Mouse (Mus musculus) limb, embryonic 15.5 days (tissue): ENCODE measurements around the gene Ptpn14. TPM values are rescaled to one million over a fixed set of nuclear protein-coding genes. Genes with fewer than 3 reads are reported as not detected.

Experiments used
- ATAC-seq: fragments of 200-750 bp; cut with Nextera tagmentation; 2 replicates; pipeline ENCODE4 v1.8.0; 2017; ENCODE audit warnings: low read depth, moderate TSS enrichment; ENCODE audit not compliant: insufficient number of reproducible peaks, low FRiP score, low TSS enrichment
- H3K27ac ChIP-seq: fragments of 300-500 bp; sonication (generic); 2 replicates; pipeline ENCODE4 v1.5.1; 2015; ENCODE audit warnings: moderate library complexity, mild to moderate bottlenecking, inconsistent platforms
- H3K27me3 ChIP-seq: fragments of 300-500 bp; sonication (generic); 2 replicates; pipeline ENCODE4 v1.6.1; 2015; ENCODE audit warnings: inconsistent platforms
- H3K36me3 ChIP-seq: fragments of 300-500 bp; sonication (generic); 2 replicates; pipeline ENCODE4 v1.6.1; 2015; ENCODE audit warnings: inconsistent platforms
- H3K4me1 ChIP-seq: fragments of 300-500 bp; sonication (generic); 2 replicates; pipeline ENCODE4 v1.6.1; 2015; ENCODE audit warnings: inconsistent platforms
- H3K4me2 ChIP-seq: fragments of 300-500 bp; sonication (generic); 2 replicates; pipeline ENCODE4 v1.6.1; 2015; ENCODE audit warnings: mild to moderate bottlenecking, inconsistent platforms
- H3K4me3 ChIP-seq: fragments of 300-500 bp; sonication (generic); 2 replicates; pipeline ENCODE4 v1.5.1; 2015; ENCODE audit warnings: mild to moderate bottlenecking, inconsistent platforms
- H3K9ac ChIP-seq: fragments of 300-500 bp; sonication (generic); 2 replicates; pipeline ENCODE4 v1.6.1; 2015; ENCODE audit warnings: inconsistent platforms
- H3K9me3 ChIP-seq: fragments of 300-500 bp; sonication (generic); 2 replicates; pipeline ENCODE4 v1.6.1; 2016; ENCODE audit warnings: inconsistent platforms
- WGBS: fragments of 180-500 bp; shearing (Covaris S2); methylation state at CpG from one replicate; pipeline ENCODE4 v1.1.7; 2015; 5-methylcytosine and 5-hydroxymethylcytosine counted together
- polyA plus RNA-seq: library from polyadenylated mRNA; unstranded; fragments of >200 nt; fragmentation: Nextera tagmentation; extraction: Ambion mirVana; gene quantifications from 2 replicates; pipeline ENCODE4 v1.2.1, GENCODE M21; 2015

The Ptpn14 gene
- polyA plus RNA-seq, 1 experiment from 2014 or later, result 11.8 TPM

- Histone ChIP-seq H3K4me1 (peaks cover 9% of the 10 kb centered on the region), H3K36me3 (peaks cover 29% of the 10 kb centered on the region), H3K9me3 (no peaks in the 10 kb centered on the region), H3K9ac (no peak overlapping the region), H3K27ac (no peak overlapping the region), H3K27me3 (no peaks in the 10 kb centered on the region), H3K4me3 (no peak overlapping the region), H3K4me2 (no peak overlapping the region)
- WGBS, result 36% methylated on average over 7 of the region's 7 CpGs
- 0 out of 2 replicates have a peak, but pooled peaks have one; percentile 53 for ATAC-seq
These were observed 159.4 kb downstream of the Ptpn14 start for GRCm38 (mm10) chr1:189887518-189887917.

- WGBS, result 75% methylated on average over 10 of the region's 10 CpGs
- 0 out of 2 replicates have a peak, but pooled peaks cover under 1% of the 10 kb centered on the region for H3K4me1 ChIP-seq
- H3K9me3 ChIP-seq, result no peaks in the 10 kb centered on the region
- no peaks in the 10 kb centered on the region for H3K27me3 ChIP-seq
- H3K36me3 ChIP-seq, result peaks cover 40% of the 10 kb centered on the region
- H3K4me3 ChIP-seq, result no peak overlapping the region
- no peak overlapping the region for H3K9ac ChIP-seq
- ATAC-seq, result no peak
- H3K27ac ChIP-seq, result no peak overlapping the region
- no peak overlapping the region for H3K4me2 ChIP-seq
These were observed 160.7 kb downstream of the Ptpn14 start for GRCm38 (mm10) chr1:189888749-189889148.

GRCm38 (mm10) chr1:189894191-189894590 lies 166.1 kb downstream of the Ptpn14 start:
- no peak overlapping the region for H3K27ac ChIP-seq
- H3K36me3 ChIP-seq, result peaks cover 49% of the 10 kb centered on the region

GRCm38 (mm10) chr1:189897861-189898260 lies 169.8 kb downstream of the Ptpn14 start:
- Histone ChIP-seq H3K9ac (no peak overlapping the region), H3K4me3 (no peak overlapping the region), H3K27ac (no peak overlapping the region), H3K27me3 (no peaks in the 10 kb centered on the region), H3K4me2 (no peak overlapping the region), H3K36me3 (peaks cover 44% of the 10 kb centered on the region), H3K4me1 (no peaks in the 10 kb centered on the region), H3K9me3 (no peaks in the 10 kb centered on the region)
- WGBS, result 83% methylated on average over 9 of the region's 9 CpGs
- ATAC-seq, result no peak

More at GRCm38 (mm10) chr1:189894191-189894590, 166.1 kb downstream of the Ptpn14 start:
- ATAC-seq, result no peak
- no peak overlapping the region for H3K9ac ChIP-seq
- 90% methylated on average over 9 of the region's 9 CpGs for WGBS
- H3K4me2 ChIP-seq, result no peak overlapping the region
- H3K27me3 ChIP-seq, result no peaks in the 10 kb centered on the region
- no peak overlapping the region for H3K4me3 ChIP-seq
- no peaks in the 10 kb centered on the region for H3K4me1 ChIP-seq
- no peaks in the 10 kb centered on the region for H3K9me3 ChIP-seq

GRCm38 (mm10) chr1:189898708-189899107 lies 170.6 kb downstream of the Ptpn14 start:
- ATAC-seq, result no peak
- H3K36me3 ChIP-seq, result peaks cover 37% of the 10 kb centered on the region
- no peak overlapping the region for H3K4me2 ChIP-seq
- no peaks in the 10 kb centered on the region for H3K9me3 ChIP-seq
- no peaks in the 10 kb centered on the region for H3K27me3 ChIP-seq
- H3K27ac ChIP-seq, result no peak overlapping the region
- peaks cover 3% of the 10 kb centered on the region for H3K4me1 ChIP-seq
- H3K4me3 ChIP-seq, result no peak overlapping the region
- no peak overlapping the region for H3K9ac ChIP-seq
- 72% methylated on average over 13 of the region's 13 CpGs for WGBS

- Histone ChIP-seq H3K4me2 (no peak overlapping the region), H3K27me3 (no peaks in the 10 kb centered on the region), H3K9ac (no peak overlapping the region), H3K4me1 (peaks cover 3% of the 10 kb centered on the region), H3K9me3 (no peaks in the 10 kb centered on the region), H3K4me3 (no peak overlapping the region), H3K27ac (no peak overlapping the region), H3K36me3 (peaks cover 30% of the 10 kb centered on the region)
- WGBS, result 83% methylated on average over 6 of the region's 6 CpGs
- no peak for ATAC-seq
These were observed 171.5 kb downstream of the Ptpn14 start for GRCm38 (mm10) chr1:189899526-189899925.

GRCm38 (mm10) chr1:189902413-189902812 lies 174.3 kb downstream of the Ptpn14 start:
- Histone ChIP-seq H3K27ac (no peak overlapping the region), H3K9me3 (no peaks in the 10 kb centered on the region), H3K9ac (no peak overlapping the region), H3K4me2 (no peak overlapping the region), H3K36me3 (peaks cover 15% of the 10 kb centered on the region), H3K27me3 (no peaks in the 10 kb centered on the region), H3K4me3 (no peak overlapping the region), H3K4me1 (peaks cover 3% of the 10 kb centered on the region)
- no peak for ATAC-seq
- 69% methylated on average over 9 of the region's 9 CpGs for WGBS

GRCm38 (mm10) chr1:189903169-189903568 lies 175.1 kb downstream of the Ptpn14 start:
- Histone ChIP-seq H3K27ac (no peak overlapping the region), H3K9me3 (no peaks in the 10 kb centered on the region), H3K9ac (no peak overlapping the region), H3K4me3 (no peak overlapping the region), H3K4me2 (no peak overlapping the region), H3K27me3 (no peaks in the 10 kb centered on the region), H3K4me1 (peaks cover 3% of the 10 kb centered on the region), H3K36me3 (peaks cover 15% of the 10 kb centered on the region)
- no peak for ATAC-seq
- WGBS, result 52% methylated on average over 11 of the region's 11 CpGs

- ATAC-seq, result no peak
- no peak overlapping the region for H3K4me2 ChIP-seq
- H3K36me3 ChIP-seq, result peaks cover 20% of the 10 kb centered on the region
- H3K27ac ChIP-seq, result no peak overlapping the region
- H3K4me1 ChIP-seq, result peaks cover 12% of the 10 kb centered on the region; the same call in 1 of the 2 replicates
- WGBS, result 56% methylated on average over 13 of the region's 13 CpGs
- H3K4me3 ChIP-seq, result no peak overlapping the region
- no peaks in the 10 kb centered on the region for H3K27me3 ChIP-seq
- H3K9ac ChIP-seq, result no peak overlapping the region
- no peaks in the 10 kb centered on the region for H3K9me3 ChIP-seq
These were observed 182.7 kb downstream of the Ptpn14 start for GRCm38 (mm10) chr1:189910685-189911345.

- no peak overlapping the region for H3K4me2 ChIP-seq
- no peak overlapping the region for H3K27ac ChIP-seq
- 78% methylated on average over 21 of the region's 21 CpGs for WGBS
- no peak overlapping the region for H3K9ac ChIP-seq
- no peak for ATAC-seq
- peaks cover 14% of the 10 kb centered on the region for H3K4me1 ChIP-seq
- peaks cover 13% of the 10 kb centered on the region for H3K36me3 ChIP-seq
- no peaks in the 10 kb centered on the region for H3K9me3 ChIP-seq
- H3K27me3 ChIP-seq, result no peaks in the 10 kb centered on the region
- no peak overlapping the region for H3K4me3 ChIP-seq
These were observed 185.2 kb downstream of the Ptpn14 start for GRCm38 (mm10) chr1:189913093-189913760.

- Histone ChIP-seq H3K4me1 (peaks cover 22% of the 10 kb centered on the region), H3K27ac (no peak overlapping the region), H3K9ac (no peak overlapping the region), H3K4me3 (no peak overlapping the region), H3K4me2 (no peak overlapping the region), H3K9me3 (no peaks in the 10 kb centered on the region), H3K36me3 (0 out of 2 replicates have a peak, but pooled peaks cover 2% of the 10 kb centered on the region), H3K27me3 (no peaks in the 10 kb centered on the region)
- 65% methylated on average over 10 of the region's 10 CpGs for WGBS
- no peak for ATAC-seq
These were observed 188.5 kb downstream of the Ptpn14 start for GRCm38 (mm10) chr1:189916422-189917125.

GRCm38 (mm10) chr1:189917126-189917500 lies 189.0 kb downstream of the Ptpn14 start:
- no peak overlapping the region for H3K27ac ChIP-seq
- no peak overlapping the region for H3K9ac ChIP-seq
- H3K36me3 ChIP-seq, result 0 out of 2 replicates have a peak, but pooled peaks cover 2% of the 10 kb centered on the region
- no peak overlapping the region for H3K4me3 ChIP-seq
- H3K27me3 ChIP-seq, result no peaks in the 10 kb centered on the region
- H3K4me1 ChIP-seq, result peaks cover 25% of the 10 kb centered on the region
- H3K4me2 ChIP-seq, result no peak overlapping the region
- no peak for ATAC-seq
- H3K9me3 ChIP-seq, result no peaks in the 10 kb centered on the region
- 48% methylated on average over 4 of the region's 4 CpGs for WGBS
